Mouse (Mus musculus): ENCODE results near the gene Actg2.

Actg2 gene

DNA sequence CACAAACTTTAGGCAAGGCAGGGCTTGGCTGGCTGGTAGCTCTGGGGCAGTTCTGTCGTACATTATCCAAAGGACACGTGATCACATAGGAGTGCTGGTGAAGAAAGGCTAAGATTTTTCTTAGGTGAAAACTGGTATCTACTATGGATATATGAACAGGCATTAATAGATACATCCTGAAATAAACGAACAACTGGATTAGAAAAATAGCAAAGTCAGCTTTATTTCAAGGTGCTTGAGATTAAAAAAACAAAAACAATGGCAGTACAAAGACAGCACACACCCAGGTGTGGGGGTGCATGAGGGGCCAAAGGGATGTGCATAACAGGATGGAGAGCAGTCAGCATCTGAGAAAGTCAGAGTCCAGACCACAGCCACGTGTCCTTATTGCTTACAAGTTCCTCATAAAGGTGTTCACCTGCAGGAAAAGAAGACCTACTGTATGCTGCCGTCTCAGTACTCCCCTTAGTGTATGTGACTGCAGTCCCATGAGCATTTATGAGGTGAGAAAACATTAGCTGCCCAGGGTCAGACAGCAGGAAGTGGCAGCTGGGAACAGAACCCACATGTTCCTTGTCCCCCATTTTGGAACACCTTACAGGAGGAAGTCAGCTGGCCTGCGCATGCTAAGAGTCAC lies 55.9 kb downstream of the Actg2 start:
- DNase-seq (ENCODE audit: low spot score in 2 of 2), result no peak

DNA sequence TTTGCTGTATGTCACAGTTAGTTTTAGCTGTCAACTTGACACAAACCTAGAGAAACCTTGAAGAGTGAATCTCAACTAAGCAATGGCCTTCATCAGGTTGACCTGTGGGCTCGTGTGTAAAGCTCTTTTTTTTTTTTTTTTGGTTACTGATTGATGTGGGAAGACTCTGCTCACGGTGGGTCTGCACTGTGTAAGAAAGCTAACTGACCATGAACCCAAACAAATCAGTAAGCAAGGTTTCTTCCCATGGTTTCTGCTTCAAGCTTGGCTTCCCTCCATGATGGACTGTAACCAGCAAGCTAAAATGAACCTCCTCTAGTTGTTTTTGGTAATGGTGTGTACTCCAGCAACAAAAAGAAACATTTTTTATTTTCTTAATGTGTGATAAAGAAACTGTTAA lies 56.9 kb downstream of the Actg2 start:
- DNase-seq (ENCODE audit: low spot score in 2 of 2), result no peak

DNA sequence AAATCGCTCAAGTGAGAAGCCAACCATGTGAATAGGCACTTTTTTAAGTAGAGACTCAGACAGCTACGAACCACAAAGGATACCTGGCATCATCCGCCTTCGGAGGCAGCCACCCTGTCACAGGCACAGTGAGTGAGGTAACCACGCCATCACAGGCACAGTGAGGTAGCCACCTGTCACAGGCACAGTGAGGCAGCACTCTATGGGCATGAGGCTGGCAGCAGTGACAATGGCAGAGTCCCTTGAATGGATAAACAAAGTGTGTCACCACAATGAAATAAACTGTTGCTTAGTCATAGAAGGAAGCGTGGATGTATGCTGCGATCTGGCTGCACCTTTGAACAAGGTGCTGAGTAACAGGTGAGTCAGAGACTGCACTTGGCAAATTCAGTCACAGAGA lies 57.4 kb downstream of the Actg2 start:
- no peak for DNase-seq (ENCODE audit: low spot score in 2 of 2)

DNA sequence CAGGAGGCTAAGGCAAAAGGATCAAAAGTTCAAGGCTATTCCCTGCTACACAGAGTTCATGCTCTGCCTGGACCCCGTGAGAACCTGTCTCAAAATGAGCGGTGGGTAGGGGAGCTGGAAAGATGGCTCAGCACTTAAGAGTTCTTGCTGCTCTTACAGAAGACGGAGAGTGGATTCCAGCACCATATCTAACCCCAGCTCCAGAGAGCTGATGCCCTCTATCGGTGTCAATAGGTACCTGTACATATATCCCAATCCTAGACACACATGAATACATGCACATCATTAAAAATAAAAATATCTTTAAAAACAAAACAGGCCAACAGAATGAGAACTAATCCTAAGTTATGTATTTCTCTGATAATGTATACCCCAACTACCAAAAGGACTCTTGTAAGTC lies 57.8 kb downstream of the Actg2 start:
- no peak for DNase-seq (ENCODE audit: low spot score in 2 of 2)

DNA sequence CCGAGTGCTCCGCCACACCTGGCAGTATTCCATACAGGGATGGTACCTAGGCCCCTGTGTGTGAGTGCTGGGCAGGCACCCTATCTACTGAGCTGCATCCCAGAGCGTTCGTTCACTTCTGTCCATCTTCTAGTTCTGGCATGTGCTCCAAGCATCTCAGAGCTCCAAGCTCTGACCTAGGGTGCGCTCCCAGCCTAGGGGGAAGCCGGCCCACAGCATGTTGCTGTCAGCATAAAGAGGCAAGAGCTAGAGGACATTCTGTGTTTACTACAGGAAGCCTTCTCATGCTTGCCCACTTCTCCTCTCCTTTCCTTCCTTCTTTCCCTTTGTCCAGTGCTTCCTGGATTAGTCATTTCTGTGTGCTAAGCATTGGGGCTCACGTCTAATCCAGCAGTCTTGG lies 60.6 kb downstream of the Actg2 start:
- no peak for DNase-seq (ENCODE audit: low spot score in 2 of 2)

DNA sequence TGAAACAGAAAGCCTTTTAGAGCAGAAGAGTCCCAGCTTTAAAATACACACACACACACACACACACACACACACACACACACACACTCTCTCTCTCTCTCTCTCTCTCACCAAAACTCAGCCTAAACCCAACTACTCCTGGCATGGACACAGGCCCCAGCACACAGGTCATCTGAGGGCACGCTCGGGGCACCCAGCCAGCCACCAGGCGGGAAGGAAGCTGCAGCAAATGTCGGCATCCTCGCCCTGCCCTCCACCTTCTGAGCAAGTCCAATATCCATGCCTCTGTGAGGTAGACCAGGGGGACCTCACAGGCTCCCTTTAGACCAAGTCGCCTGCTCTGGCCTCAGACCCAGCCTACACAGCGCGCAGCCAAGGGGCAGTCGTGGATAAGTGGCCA lies 62.8 kb downstream of the Actg2 start:
- DNase-seq (ENCODE audit: low spot score in 2 of 2), result peak in 1 of 2 experiments; percentile 60

DNA sequence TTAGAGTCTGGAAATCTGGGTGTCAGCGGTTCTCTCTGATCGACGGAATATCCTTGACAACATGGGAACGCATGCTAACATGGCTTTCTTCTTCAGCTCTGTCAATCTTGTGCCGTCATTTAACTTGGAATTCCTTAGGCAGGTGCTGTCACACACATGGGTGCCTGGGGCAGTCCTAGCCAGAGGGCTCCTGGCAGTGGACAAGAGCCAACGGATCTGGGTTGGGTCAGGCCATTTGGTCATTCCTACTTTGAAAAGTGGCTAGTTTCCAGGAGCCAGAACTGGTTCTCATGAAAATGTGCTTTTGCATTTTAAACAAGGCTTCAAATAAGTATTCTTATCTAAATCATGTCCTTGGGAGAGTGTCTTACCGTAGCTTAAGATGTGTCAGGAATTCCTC lies 64.3 kb downstream of the Actg2 start:
- DNase-seq (ENCODE audit: low spot score in 2 of 2), result no peak

DNA sequence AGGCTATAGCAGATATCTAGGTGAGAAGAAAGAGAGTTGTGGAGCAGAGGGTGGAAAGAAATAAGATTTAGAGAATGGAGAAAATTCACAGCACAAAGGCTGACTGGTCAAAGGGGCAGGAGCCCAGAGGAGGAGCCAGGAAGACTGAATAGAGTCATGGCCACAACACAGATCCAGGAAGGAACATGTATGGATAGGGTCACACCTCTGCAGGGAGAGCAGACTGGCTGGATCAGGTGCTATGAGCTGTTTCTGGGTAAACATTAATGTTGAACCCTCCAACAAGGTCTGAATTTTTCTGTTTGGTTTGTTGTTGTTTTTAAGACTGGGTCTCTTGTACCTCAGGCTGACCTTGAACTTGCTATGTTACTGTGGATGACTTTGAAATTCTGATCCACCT lies 72.1 kb downstream of the Actg2 start:
- no peak for DNase-seq (ENCODE audit: low spot score in 2 of 2)

Data from urinary bladder, postnatal 36 days (tissue).